Mouse (Mus musculus) megakaryocyte-erythroid progenitor cell, adult 5-6 weeks (primary cell): ENCODE data around the gene Crip2. TPM values are rescaled to one million over a fixed set of nuclear protein-coding genes. Genes with fewer than 3 reads are reported as not detected.

Source experiments
- ATAC-seq: replicated peaks from 2 replicates; pipeline ENCODE4 v1.8.0; 2016; ENCODE audit warnings: mild to moderate bottlenecking, inconsistent platforms; ENCODE audit not compliant: severe bottlenecking, poor library complexity, low FRiP score, low TSS enrichment
- total RNA-seq, 2 experiments: library from RNA; stranded (forward) in 1 of 2; stranded (reverse) in 1 of 2; fragments of 200-1000, 215-1000 nt in 1 of 2; fragments of >200 nt in 1 of 2; fragmentation: Nextera tagmentation in 1 of 2; gene quantifications; 2 replicates each; pipeline ENCODE4 v1.2.3; 2014 to 2017

Crip2 gene
- total RNA-seq, 2 experiments from 2014 or later: 18.2 to 26.1 TPM

GRCm38 (mm10) chr12:113119516-113120410 lies 20.3 kb upstream of the Crip2 start:
- ATAC-seq: peak; percentile 62

DNA sequence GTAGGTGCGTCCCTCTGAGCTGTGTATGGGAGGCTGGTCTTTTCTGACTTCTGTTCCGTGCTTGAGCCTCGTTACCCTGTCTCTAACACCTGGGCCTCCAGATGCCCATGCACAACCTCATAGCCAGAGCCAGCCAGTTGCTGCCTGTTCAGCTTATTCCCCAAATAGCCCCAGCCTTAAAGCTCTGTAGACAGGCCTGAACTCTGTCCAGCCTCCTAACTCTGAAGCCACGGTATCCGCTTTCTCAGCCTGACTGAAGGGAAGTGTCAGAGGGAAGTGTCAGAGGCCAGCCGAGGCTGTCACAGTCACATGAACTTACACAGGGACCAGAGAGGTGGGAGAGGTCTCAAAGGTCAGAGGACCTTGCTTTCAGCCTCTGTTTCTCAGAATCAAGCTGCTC lies 15.3 kb upstream of the Crip2 start:
- no peak for ATAC-seq

DNA sequence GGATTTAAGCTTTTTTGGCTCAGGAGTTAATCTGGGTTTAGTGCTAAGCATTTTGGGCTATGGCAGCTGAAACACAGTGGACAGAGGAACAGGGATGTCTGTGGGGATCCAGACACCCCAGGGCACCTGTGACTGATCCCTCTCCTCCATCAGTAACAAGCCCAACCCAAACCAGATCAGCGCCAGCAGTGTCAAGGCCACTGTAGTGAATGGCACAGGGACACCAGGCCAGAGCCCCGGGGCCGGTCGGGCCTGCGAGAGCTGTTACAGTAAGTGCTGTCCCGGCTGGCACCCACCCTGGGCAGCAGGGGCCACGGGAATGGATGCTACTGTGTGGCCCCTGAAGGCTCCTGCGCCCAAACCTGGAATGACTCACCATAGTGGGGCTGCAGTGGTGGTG lies 9.3 kb upstream of the Crip2 start:
- no peak for ATAC-seq

- no peak for ATAC-seq
Observed at GRCm38 (mm10) chr12:113131601-113132000, 8.4 kb upstream of the Crip2 start.

DNA sequence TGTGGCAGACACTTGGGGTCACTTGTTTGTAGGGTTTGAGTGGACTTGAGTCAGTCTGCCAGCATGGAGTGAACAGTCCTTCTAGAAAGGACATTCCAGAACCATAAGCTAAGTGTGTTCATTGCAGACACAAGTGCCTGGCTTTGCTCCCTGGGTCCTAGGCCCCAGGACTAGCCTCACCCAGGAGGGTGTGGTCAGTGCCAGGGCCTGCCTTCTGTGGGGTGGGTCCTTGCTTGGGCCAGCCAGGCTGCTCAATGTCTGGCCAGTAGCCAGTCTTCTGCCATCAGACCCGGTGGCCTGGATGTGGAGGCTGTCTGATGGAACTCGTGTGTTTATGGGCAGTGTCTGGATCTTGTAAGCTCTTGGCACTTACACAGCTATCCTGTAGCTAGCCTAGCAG lies 7.5 kb upstream of the Crip2 start:
- no peak for ATAC-seq

- ATAC-seq: no peak
Observed at GRCm38 (mm10) chr12:113133260-113133659, 6.8 kb upstream of the Crip2 start.

- ATAC-seq: no peak
Observed at GRCm38 (mm10) chr12:113133861-113134403, 6.1 kb upstream of the Crip2 start.

- no peak for ATAC-seq
Observed at GRCm38 (mm10) chr12:113134502-113134901, 5.5 kb upstream of the Crip2 start.

GRCm38 (mm10) chr12:113135401-113135800 lies 4.6 kb upstream of the Crip2 start:
- ATAC-seq: no peak

DNA sequence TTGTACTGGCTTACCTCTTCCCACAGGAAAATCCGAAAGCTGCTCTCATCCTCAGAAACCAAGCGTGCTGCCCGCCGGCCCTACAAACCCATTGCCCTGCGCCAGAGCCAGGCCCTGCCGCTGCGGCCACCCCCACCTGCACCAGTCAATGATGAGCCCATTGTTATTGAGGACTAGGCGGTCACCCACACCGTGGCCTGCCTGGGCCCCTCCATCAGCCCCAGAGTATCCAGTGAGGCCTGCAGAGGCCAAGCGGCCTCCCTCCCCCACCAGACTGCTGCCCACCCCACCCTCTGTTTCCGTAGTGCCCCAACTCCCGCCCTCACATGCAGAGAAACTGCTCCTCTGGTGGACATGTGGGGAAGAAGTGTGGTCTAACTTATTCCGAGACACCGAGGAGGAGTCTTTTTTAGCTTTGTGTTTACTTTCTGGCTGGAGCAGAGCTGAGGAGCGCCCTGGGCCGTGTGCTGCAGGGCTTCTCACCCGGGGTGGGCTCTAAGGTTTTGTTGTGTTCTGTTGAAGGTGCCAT lies 3.5 kb upstream of the Crip2 start:
- ATAC-seq: no peak

GRCm38 (mm10) chr12:113137260-113138213 lies 2.5 kb upstream of the Crip2 start:
- no peak for ATAC-seq

DNA sequence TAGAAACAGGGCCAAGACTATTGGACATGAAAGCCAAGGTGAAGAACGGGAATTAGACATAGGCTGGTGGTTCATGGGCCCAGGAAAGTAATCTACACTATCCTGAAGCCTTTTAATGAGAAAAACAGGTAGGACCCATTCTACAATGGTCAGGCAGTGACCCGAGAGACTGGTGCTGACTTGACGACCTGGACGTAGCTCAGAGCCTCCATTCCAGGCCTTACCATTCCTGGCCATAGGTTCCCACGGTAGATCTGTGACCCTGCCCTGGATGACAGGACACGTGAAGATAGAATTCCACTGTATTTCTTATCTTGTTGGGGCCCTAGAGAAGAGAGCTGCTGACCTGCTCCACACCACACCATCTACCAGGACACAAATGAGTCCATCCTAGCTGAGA lies 1.7 kb upstream of the Crip2 start:
- no peak for ATAC-seq

DNA sequence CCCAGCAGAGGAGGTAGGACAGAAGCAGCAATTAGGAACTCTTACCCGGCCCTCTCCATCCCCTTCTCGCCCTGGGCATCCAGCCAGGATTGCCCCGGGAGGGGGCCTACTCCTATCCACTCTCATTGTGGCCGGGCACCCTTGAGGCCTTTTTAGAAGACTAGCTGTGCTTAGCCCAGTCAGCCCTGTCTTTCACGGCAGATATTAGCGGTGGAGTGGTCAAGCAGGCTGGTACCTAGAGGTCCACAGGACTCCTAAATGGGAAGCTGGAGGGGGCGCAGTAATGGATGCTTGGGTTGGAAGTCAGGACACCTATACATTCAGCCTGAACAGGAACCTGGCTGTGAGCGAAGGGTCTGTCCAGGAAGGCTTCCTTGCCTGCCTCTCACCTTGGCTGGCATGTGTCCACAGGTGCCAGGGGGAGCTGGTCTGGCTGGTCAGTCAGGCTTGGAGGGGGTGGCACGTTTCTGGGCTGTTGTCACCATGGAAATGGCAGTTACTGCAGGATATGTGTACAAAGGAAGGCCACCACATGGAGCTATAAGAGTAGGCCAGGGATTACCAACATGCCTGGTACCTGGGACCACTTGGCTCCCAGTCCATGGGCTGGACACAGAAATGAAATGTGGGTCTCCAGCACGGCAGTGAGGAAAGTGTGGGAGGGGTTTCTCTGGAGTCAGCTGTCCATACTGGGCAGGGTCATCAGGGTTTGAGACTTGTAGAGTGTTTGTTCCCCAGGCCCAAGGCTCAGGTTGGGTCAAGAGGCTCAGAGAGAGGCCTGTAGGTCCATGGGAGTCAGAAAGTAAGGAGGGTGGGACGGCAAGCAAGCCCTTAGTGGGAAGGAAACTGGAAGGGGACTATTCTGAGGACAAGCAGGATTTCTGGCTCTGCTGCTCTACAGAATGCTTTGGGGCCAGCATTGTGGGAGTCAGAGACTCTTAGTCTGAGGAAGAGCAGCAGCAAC lies 853 bp upstream of the Crip2 start:
- no peak for ATAC-seq

GRCm38 (mm10) chr12:113140616-113141411 lies 778 bp downstream of the Crip2 start:
- ATAC-seq: peak; percentile 54

DNA sequence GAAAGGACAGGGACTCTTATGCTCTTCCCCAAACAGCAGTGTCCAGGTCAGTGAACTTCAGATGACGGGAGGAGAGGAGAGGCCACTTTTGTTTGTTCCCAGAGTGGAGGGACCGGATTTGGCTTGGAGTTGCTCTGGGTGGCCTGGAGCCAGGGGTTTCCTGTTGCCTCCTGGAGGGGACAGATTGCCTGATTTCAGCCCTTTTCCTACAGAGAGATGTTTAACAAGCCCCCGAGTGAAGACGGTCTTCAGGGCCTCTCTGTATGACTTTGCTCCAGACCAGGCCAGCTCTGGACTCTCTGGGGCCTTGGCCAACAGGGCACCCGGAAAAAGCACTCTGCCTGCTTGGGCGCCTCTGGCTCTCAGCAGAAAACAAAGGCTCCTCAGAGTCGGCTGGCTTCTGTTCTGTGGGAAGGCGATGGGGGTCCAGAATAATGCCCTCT lies 1.5 kb downstream of the Crip2 start:
- no peak for ATAC-seq

DNA sequence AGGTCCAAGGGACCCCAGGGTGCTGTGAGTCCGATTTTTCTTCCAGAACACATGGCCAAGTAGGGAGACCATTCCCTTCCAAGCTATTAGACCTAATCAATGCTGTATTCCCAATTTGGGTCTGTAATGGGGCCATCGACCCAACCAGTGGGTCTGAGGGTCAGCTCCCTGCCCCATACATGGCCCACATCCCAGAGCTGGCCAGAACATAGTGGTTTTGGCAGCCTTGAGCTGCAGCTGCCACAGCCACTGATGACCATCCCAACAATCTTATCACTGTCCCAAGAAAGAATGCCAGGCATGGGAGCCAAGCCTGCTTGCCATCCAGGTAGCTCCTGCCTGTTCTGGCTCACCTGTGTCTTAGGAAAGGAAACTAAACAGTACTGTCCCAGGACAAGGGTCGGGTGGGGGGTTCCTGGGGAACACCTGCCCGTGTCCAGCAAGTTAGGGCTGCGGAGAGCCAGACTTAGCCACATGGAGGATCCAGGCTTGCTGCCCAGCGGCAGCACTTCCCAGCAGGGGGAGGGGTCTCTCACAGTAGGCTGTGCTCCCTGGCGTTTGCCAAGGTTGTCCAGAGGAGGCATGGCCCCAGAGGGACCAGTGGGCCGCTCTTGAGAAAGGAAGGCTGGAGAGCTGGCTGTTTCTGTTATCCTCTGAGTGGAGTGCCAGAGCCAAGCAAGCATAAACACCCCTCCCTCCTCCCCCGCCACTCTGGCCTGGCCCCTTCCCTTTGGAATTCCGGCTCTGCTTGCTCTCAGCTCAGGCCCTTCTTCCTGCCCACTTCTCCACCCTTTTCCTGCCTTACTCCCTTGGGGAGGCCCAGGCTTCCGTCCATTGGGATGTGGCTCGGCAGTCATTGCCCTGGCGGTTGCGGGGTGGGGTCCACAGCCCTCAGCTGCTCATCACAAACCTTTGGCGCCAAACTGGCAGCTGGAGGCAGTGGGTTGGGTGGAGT lies 2.3 kb downstream of the Crip2 start:
- no peak for ATAC-seq

DNA sequence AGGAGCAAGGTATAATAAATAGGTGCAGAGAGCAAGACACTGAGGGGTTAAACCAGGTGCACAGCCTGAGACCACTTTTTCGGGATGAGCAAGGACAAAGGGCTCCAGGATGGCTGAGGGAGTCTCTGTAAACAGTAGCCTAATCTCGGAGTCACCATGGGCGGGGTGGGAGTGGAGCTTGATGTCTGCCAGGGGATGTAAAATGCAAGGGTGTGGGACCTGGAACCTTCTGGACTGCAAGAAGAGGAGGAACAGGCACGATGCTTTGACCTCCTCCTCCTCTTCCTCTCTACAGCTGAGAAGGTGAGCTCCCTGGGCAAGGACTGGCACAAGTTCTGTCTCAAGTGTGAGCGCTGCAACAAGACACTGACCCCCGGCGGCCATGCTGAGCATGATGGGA lies 3.1 kb downstream of the Crip2 start:
- ATAC-seq: no peak
